Mouse (Mus musculus) neural tube, embryonic 11.5 days (tissue): ENCODE measurements around the gene Dnal4. TPM values are rescaled to one million over a fixed set of nuclear protein-coding genes. Genes with fewer than 3 reads are reported as not detected.

ENCODE experiments used
- ATAC-seq: fragments of 200-750 bp; cut with Nextera tagmentation; 2 replicates; pipeline ENCODE4 v1.8.0; 2017; ENCODE audit warnings: moderate number of reproducible peaks, mild to moderate bottlenecking, moderate TSS enrichment, moderate library complexity; ENCODE audit not compliant: insufficient read depth, low FRiP score, low TSS enrichment
- DNase-seq: peaks from one replicate; pipeline ENCODE4 v3.0.0-alpha.2; 2015; ENCODE audit warnings: low spot score
- H3K27ac ChIP-seq: fragments of 300-500 bp; sonication (generic); 2 replicates; pipeline ENCODE4 v1.5.1; 2014; ENCODE audit warnings: low read depth, mild to moderate bottlenecking, low read length
- H3K27me3 ChIP-seq: fragments of 300-500 bp; sonication (generic); 2 replicates; pipeline ENCODE4 v1.6.1; 2014; ENCODE audit warnings: mild to moderate bottlenecking, low read length, mixed read lengths; ENCODE audit not compliant: control insufficient read depth, insufficient read depth
- H3K36me3 ChIP-seq: fragments of 300-500 bp; sonication (generic); 2 replicates; pipeline ENCODE4 v1.6.1; 2014; ENCODE audit warnings: mild to moderate bottlenecking, low read length, moderate library complexity, mixed read lengths; ENCODE audit not compliant: control insufficient read depth, insufficient read depth
- H3K4me1 ChIP-seq: fragments of 300-500 bp; sonication (generic); 2 replicates; pipeline ENCODE4 v1.6.1; 2014; ENCODE audit warnings: low read length, mixed read lengths; ENCODE audit not compliant: control insufficient read depth, insufficient read depth
- H3K4me2 ChIP-seq: fragments of 300-500 bp; sonication (generic); 2 replicates; pipeline ENCODE4 v1.6.1; 2014; ENCODE audit warnings: low read depth, mild to moderate bottlenecking, moderate library complexity
- H3K4me3 ChIP-seq: fragments of 300-500 bp; sonication (generic); 2 replicates; pipeline ENCODE4 v1.5.1; 2014; ENCODE audit warnings: low read depth, low read length
- H3K9ac ChIP-seq: fragments of 300-500 bp; sonication (generic); 2 replicates; pipeline ENCODE4 v1.6.1; 2014; ENCODE audit warnings: mild to moderate bottlenecking, low read length
- H3K9me3 ChIP-seq: fragments of 300-500 bp; sonication (generic); 2 replicates; pipeline ENCODE4 v1.6.1; 2016; ENCODE audit warnings: low read length; ENCODE audit not compliant: control insufficient read depth
- WGBS: fragments of 180-500 bp; shearing (Covaris S2); extraction: QIAGEN DNeasy Blood & Tissue Kit; methylation state at CpG from one replicate; pipeline ENCODE4 v1.1.7; 2014; 5-methylcytosine and 5-hydroxymethylcytosine counted together
- polyA plus RNA-seq: library from polyadenylated mRNA; unstranded; fragments of >200 nt; fragmentation: Nextera tagmentation; extraction: Ambion mirVana; gene quantifications from 2 replicates; pipeline ENCODE4 v1.2.1, GENCODE M21; 2014

Gene Dnal4
- polyA plus RNA-seq, 1 experiment from 2014 or later: 70.8 TPM

GRCm38 (mm10) chr15:79763001-79763400, 14.6 kb downstream of the Dnal4 start:
- WGBS: 89% methylated on average over 9 of the region's 9 CpGs
- Histone ChIP-seq H3K27ac (no peak overlapping the region), H3K27me3 (no peaks in the 10 kb centered on the region), H3K9ac (no peak overlapping the region), H3K9me3 (no peaks in the 10 kb centered on the region), H3K4me3 (no peak overlapping the region), H3K36me3 (no peaks in the 10 kb centered on the region; the same call in 1 of the 2 replicates), H3K4me2 (no peak overlapping the region), H3K4me1 (no peaks in the 10 kb centered on the region)
- ATAC-seq (no peak), DNase-seq (no peak)

- H3K4me1 ChIP-seq: no peaks in the 10 kb centered on the region
- H3K36me3 ChIP-seq: no peaks in the 10 kb centered on the region; the same call in 1 of the 2 replicates
- no peak for DNase-seq
- H3K27me3 ChIP-seq: no peaks in the 10 kb centered on the region
- H3K4me2 ChIP-seq: no peak overlapping the region
- H3K27ac ChIP-seq: no peak overlapping the region
- no peaks in the 10 kb centered on the region for H3K9me3 ChIP-seq
- ATAC-seq: no peak
- WGBS: 86% methylated on average over 6 of the region's 6 CpGs
- H3K9ac ChIP-seq: no peak overlapping the region
- H3K4me3 ChIP-seq: no peak overlapping the region
These were observed 16.7 kb downstream of the Dnal4 start for GRCm38 (mm10) chr15:79760956-79761355.

GRCm38 (mm10) chr15:79757118-79757517, 20.5 kb downstream of the Dnal4 start:
- Histone ChIP-seq H3K4me2 (no peak overlapping the region), H3K9ac (no peak overlapping the region), H3K4me1 (no peaks in the 10 kb centered on the region), H3K36me3 (no peaks in the 10 kb centered on the region), H3K4me3 (no peak overlapping the region), H3K27ac (no peak overlapping the region), H3K27me3 (no peaks in the 10 kb centered on the region), H3K9me3 (no peaks in the 10 kb centered on the region)
- DNase-seq (no peak), ATAC-seq (no peak)
- 87% methylated on average over 3 of the region's 3 CpGs for WGBS

GRCm38 (mm10) chr15:79755977-79756625, 21.5 kb downstream of the Dnal4 start:
- no peak for ATAC-seq
- Histone ChIP-seq H3K4me2 (no peak overlapping the region), H3K9me3 (no peaks in the 10 kb centered on the region), H3K4me1 (no peaks in the 10 kb centered on the region), H3K9ac (no peak overlapping the region), H3K4me3 (no peak overlapping the region), H3K36me3 (no peaks in the 10 kb centered on the region), H3K27ac (no peak overlapping the region), H3K27me3 (no peaks in the 10 kb centered on the region)
- DNase-seq: no peak
- 73% methylated on average over 8 of the region's 8 CpGs for WGBS

GRCm38 (mm10) chr15:79755176-79755575, 22.5 kb downstream of the Dnal4 start:
- no peaks in the 10 kb centered on the region for H3K27me3 ChIP-seq
- no peak overlapping the region for H3K4me2 ChIP-seq
- no peaks in the 10 kb centered on the region for H3K9me3 ChIP-seq
- no peaks in the 10 kb centered on the region for H3K4me1 ChIP-seq
- ATAC-seq (no peak), DNase-seq (no peak)
- no peak overlapping the region for H3K4me3 ChIP-seq
- H3K36me3 ChIP-seq: no peaks in the 10 kb centered on the region
- no peak overlapping the region for H3K9ac ChIP-seq
- 93% methylated on average over 4 of the region's 4 CpGs for WGBS
- H3K27ac ChIP-seq: no peak overlapping the region

GRCm38 (mm10) chr15:79753873-79754272, 23.8 kb downstream of the Dnal4 start:
- 59% methylated on average over 4 of the region's 4 CpGs for WGBS
- H3K4me1 ChIP-seq: no peaks in the 10 kb centered on the region
- no peak overlapping the region for H3K4me3 ChIP-seq
- no peak for ATAC-seq
- no peaks in the 10 kb centered on the region for H3K36me3 ChIP-seq
- H3K27ac ChIP-seq: no peak overlapping the region
- H3K4me2 ChIP-seq: no peak overlapping the region
- H3K9ac ChIP-seq: no peak overlapping the region
- H3K27me3 ChIP-seq: no peaks in the 10 kb centered on the region
- DNase-seq: no peak
- H3K9me3 ChIP-seq: no peaks in the 10 kb centered on the region

- Histone ChIP-seq H3K27me3 (no peaks in the 10 kb centered on the region), H3K4me3 (no peak overlapping the region), H3K4me1 (no peaks in the 10 kb centered on the region), H3K36me3 (no peaks in the 10 kb centered on the region), H3K9me3 (no peaks in the 10 kb centered on the region), H3K9ac (no peak overlapping the region), H3K27ac (no peak overlapping the region), H3K4me2 (no peak overlapping the region)
- no peak for ATAC-seq
- 95% methylated on average over 3 of the region's 3 CpGs for WGBS
- DNase-seq: no peak
These were observed 24.3 kb downstream of the Dnal4 start for GRCm38 (mm10) chr15:79753420-79753752.

GRCm38 (mm10) chr15:79752742-79753419, 24.8 kb downstream of the Dnal4 start:
- ATAC-seq: no peak
- no peak overlapping the region for H3K9ac ChIP-seq

GRCm38 (mm10) chr15:79751772-79752171, 25.9 kb downstream of the Dnal4 start:
- ATAC-seq (no peak), DNase-seq (no peak)
- 82% methylated on average over 17 of the region's 17 CpGs for WGBS
- H3K27ac ChIP-seq: no peak overlapping the region
- H3K4me2 ChIP-seq: no peak overlapping the region
- H3K36me3 ChIP-seq: no peaks in the 10 kb centered on the region
- H3K4me1 ChIP-seq: no peaks in the 10 kb centered on the region
- no peaks in the 10 kb centered on the region for H3K27me3 ChIP-seq
- H3K9ac ChIP-seq: no peak overlapping the region
- H3K9me3 ChIP-seq: no peaks in the 10 kb centered on the region
- no peak overlapping the region for H3K4me3 ChIP-seq

More at GRCm38 (mm10) chr15:79752742-79753419, 24.8 kb downstream of the Dnal4 start:
- no peak overlapping the region for H3K27ac ChIP-seq
- DNase-seq: peak; percentile 79
- no peaks in the 10 kb centered on the region for H3K27me3 ChIP-seq
- no peak overlapping the region for H3K4me3 ChIP-seq
- H3K36me3 ChIP-seq: no peaks in the 10 kb centered on the region
- no peaks in the 10 kb centered on the region for H3K4me1 ChIP-seq
- no peak overlapping the region for H3K4me2 ChIP-seq
- no peaks in the 10 kb centered on the region for H3K9me3 ChIP-seq
- 25% methylated on average over 11 of the region's 11 CpGs for WGBS
